Mouse (Mus musculus): ENCODE data around the gene Hsdl2. TPM values are rescaled to one million over a fixed set of nuclear protein-coding genes. Genes with fewer than 3 reads are reported as not detected.
"Not testable (repeated sequence)": the region's sequence is repeated elsewhere in the genome, so short reads cannot be mapped to it uniquely, and the experiment has no call there.

Gene Hsdl2
- total RNA-seq, 2 experiments from 2014 or later, result 36.0 to 58.1 TPM

- ATAC-seq (replicated peaks; ENCODE audit: poor library complexity, severe bottlenecking), result no peak
Observed at GRCm38 (mm10) chr4:59560141-59560540, 21.2 kb upstream of the Hsdl2 start.

- no peak for ATAC-seq (replicated peaks; ENCODE audit: poor library complexity, severe bottlenecking)
Observed at GRCm38 (mm10) chr4:59564128-59564527, 17.2 kb upstream of the Hsdl2 start.

- peak; percentile 76 for ATAC-seq (replicated peaks; ENCODE audit: poor library complexity, severe bottlenecking)
Observed at GRCm38 (mm10) chr4:59565571-59566188, 15.7 kb upstream of the Hsdl2 start.

GRCm38 (mm10) chr4:59567576-59568260, 13.6 kb upstream of the Hsdl2 start:
- peak; percentile 23 for ATAC-seq (replicated peaks; ENCODE audit: poor library complexity, severe bottlenecking)

- peak; percentile 81 for ATAC-seq (replicated peaks; ENCODE audit: poor library complexity, severe bottlenecking)
Observed at GRCm38 (mm10) chr4:59569538-59569937, 11.8 kb upstream of the Hsdl2 start.

- ATAC-seq (replicated peaks; ENCODE audit: poor library complexity, severe bottlenecking), result not testable (repeated sequence)
Observed at GRCm38 (mm10) chr4:59570519-59570918, 10.8 kb upstream of the Hsdl2 start.

- ATAC-seq (replicated peaks; ENCODE audit: poor library complexity, severe bottlenecking), result no peak
Observed at GRCm38 (mm10) chr4:59572521-59573118, 8.7 kb upstream of the Hsdl2 start.

- peak; percentile 97 for ATAC-seq (replicated peaks; ENCODE audit: poor library complexity, severe bottlenecking)
Observed at GRCm38 (mm10) chr4:59575184-59575958, 6.0 kb upstream of the Hsdl2 start.

GRCm38 (mm10) chr4:59580495-59581281, 675 bp upstream of the Hsdl2 start:
- peak; percentile 17 for ATAC-seq (replicated peaks; ENCODE audit: poor library complexity, severe bottlenecking)

GRCm38 (mm10) chr4:59582186-59582585, 823 bp downstream of the Hsdl2 start:
- ATAC-seq (replicated peaks; ENCODE audit: poor library complexity, severe bottlenecking), result no peak

- ATAC-seq (replicated peaks; ENCODE audit: poor library complexity, severe bottlenecking), result no peak
Observed at GRCm38 (mm10) chr4:59585097-59585496, 3.7 kb downstream of the Hsdl2 start.

GRCm38 (mm10) chr4:59587215-59587871, 6.0 kb downstream of the Hsdl2 start:
- peak; percentile 91 for ATAC-seq (replicated peaks; ENCODE audit: poor library complexity, severe bottlenecking)

GRCm38 (mm10) chr4:59587872-59588226, 6.5 kb downstream of the Hsdl2 start:
- ATAC-seq (replicated peaks; ENCODE audit: poor library complexity, severe bottlenecking), result no peak

GRCm38 (mm10) chr4:59594614-59595013, 13.3 kb downstream of the Hsdl2 start:
- peak; percentile 77 for ATAC-seq (replicated peaks; ENCODE audit: poor library complexity, severe bottlenecking)

GRCm38 (mm10) chr4:59596556-59596955, 15.2 kb downstream of the Hsdl2 start:
- peak; percentile 40 for ATAC-seq (replicated peaks; ENCODE audit: poor library complexity, severe bottlenecking)

GRCm38 (mm10) chr4:59602704-59603103, 21.3 kb downstream of the Hsdl2 start:
- no peak; the same call in 1 of the 2 replicates for ATAC-seq (replicated peaks; ENCODE audit: poor library complexity, severe bottlenecking)

GRCm38 (mm10) chr4:59604892-59605291, 23.5 kb downstream of the Hsdl2 start:
- ATAC-seq (replicated peaks; ENCODE audit: poor library complexity, severe bottlenecking), result no peak

- no peak for ATAC-seq (replicated peaks; ENCODE audit: poor library complexity, severe bottlenecking)
Observed at GRCm38 (mm10) chr4:59605501-59605900, 24.1 kb downstream of the Hsdl2 start.

GRCm38 (mm10) chr4:59610411-59610810, 29.0 kb downstream of the Hsdl2 start:
- no peak; the same call in 1 of the 2 replicates for ATAC-seq (replicated peaks; ENCODE audit: poor library complexity, severe bottlenecking)

- peak; percentile 79 for ATAC-seq (replicated peaks; ENCODE audit: poor library complexity, severe bottlenecking)
Observed at GRCm38 (mm10) chr4:59614986-59615385, 33.6 kb downstream of the Hsdl2 start.

All from granulocyte monocyte progenitor cell, adult 5-6 weeks (primary cell).